Mouse (Mus musculus): ENCODE results near the gene Slc16a8. TPM values are rescaled to one million over a fixed set of nuclear protein-coding genes. Genes with fewer than 3 reads are reported as not detected.
"Not testable (repeated sequence)": the region's sequence is repeated elsewhere in the genome, so short reads cannot be mapped to it uniquely, and the experiment has no call there.

The Slc16a8 gene
- total RNA-seq, 1 experiment from 2014 or later: not detected

GRCm38 (mm10) chr15:79242574-79243233 lies 11.9 kb downstream of the Slc16a8 start:
- no peak for ATAC-seq (replicated peaks in 1 of 2; ENCODE audit: insufficient read depth in 1 of 2, low FRiP score in 2 of 2, low TSS enrichment in 1 of 2, low read depth in 1 of 2, poor library complexity in 2 of 2, severe bottlenecking in 2 of 2)

- ATAC-seq (replicated peaks in 1 of 2; ENCODE audit: insufficient read depth in 1 of 2, low FRiP score in 2 of 2, low TSS enrichment in 1 of 2, low read depth in 1 of 2, poor library complexity in 2 of 2, severe bottlenecking in 2 of 2): no peak
These were observed 16.5 kb downstream of the Slc16a8 start for GRCm38 (mm10) chr15:79238036-79238435.

GRCm38 (mm10) chr15:79235268-79235667 lies 19.3 kb downstream of the Slc16a8 start:
- no peak for ATAC-seq (replicated peaks in 1 of 2; ENCODE audit: insufficient read depth in 1 of 2, low FRiP score in 2 of 2, low TSS enrichment in 1 of 2, low read depth in 1 of 2, poor library complexity in 2 of 2, severe bottlenecking in 2 of 2)

DNA sequence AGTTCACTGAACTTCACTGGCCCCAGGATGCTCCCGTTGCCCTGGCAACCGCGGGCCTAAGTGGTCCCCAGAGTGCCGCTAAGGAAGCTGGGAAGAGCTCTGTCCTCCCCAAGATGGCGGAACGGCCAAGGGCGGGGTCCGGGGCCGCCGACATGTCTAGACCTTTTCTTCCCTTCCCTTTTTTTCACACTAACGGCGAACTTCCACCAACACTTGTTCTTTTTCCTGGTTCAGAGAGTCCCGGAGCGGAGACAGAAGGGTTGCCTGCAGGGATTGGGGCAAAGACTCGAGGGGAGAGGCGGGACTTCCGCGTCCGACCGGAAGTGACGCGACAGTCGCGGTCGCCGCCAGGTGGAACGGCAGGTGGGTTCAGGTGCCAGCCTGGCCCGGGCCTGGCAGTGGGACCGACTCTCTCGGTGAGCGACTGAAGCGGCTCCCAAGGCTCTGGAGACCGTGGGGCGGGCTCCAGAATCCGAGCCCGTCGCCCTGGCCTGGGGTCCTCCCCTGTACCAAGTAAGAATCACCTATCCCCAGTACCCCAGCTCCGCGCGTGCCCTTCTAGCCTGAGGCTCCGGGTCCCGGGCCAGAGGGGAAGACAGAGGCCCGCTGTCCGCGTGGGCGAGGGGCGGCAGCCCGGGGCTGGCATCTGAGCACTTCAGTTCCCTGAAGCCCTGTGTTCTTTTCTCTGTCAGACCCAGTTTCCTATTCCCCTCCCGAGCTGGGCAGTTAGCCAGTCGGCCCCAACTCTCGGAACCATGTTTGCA lies 25.3 kb downstream of the Slc16a8 start, which contains the start of the genes Pick1 and Gm49486:
Gene Pick1 (plus strand): TSS at position 116 of the 764 bp plus-strand sequence.
Gene Gm49486 (plus strand): TSS at position 334 of the 764 bp plus-strand sequence.
- peak; percentile 78 to 92 for ATAC-seq (replicated peaks in 1 of 2; ENCODE audit: insufficient read depth in 1 of 2, low FRiP score in 2 of 2, low TSS enrichment in 1 of 2, low read depth in 1 of 2, poor library complexity in 2 of 2, severe bottlenecking in 2 of 2)

GRCm38 (mm10) chr15:79225780-79226179 lies 28.8 kb downstream of the Slc16a8 start:
- ATAC-seq (replicated peaks in 1 of 2; ENCODE audit: insufficient read depth in 1 of 2, low FRiP score in 2 of 2, low TSS enrichment in 1 of 2, low read depth in 1 of 2, poor library complexity in 2 of 2, severe bottlenecking in 2 of 2): not testable (repeated sequence)

- ATAC-seq (replicated peaks in 1 of 2; ENCODE audit: insufficient read depth in 1 of 2, low FRiP score in 2 of 2, low TSS enrichment in 1 of 2, low read depth in 1 of 2, poor library complexity in 2 of 2, severe bottlenecking in 2 of 2): peak; percentile 72 to 88
These were observed 29.9 kb downstream of the Slc16a8 start for GRCm38 (mm10) chr15:79224685-79225084.

DNA sequence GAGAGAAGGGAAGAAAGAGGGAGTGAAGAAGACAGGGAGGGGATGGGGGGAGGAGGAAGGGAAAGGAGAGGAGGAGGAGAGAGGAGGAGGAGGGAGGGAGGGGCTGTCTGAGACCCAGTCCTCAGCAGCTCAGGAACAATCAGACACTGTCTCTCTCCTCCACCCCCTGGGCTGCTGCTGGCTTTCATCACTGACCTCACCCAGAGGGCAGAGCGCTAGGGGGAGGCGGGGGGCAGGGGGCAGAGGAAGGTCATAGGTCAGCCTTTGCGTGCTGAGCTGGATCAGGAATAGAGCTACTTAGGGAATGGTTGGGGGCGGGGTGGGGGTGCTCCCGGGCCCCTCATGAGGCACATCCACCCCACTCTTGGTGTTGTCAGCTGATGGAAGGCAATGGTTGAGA lies 30.9 kb downstream of the Slc16a8 start:
- no peak for ATAC-seq (replicated peaks in 1 of 2; ENCODE audit: insufficient read depth in 1 of 2, low FRiP score in 2 of 2, low TSS enrichment in 1 of 2, low read depth in 1 of 2, poor library complexity in 2 of 2, severe bottlenecking in 2 of 2)

- no peak for ATAC-seq (replicated peaks in 1 of 2; ENCODE audit: insufficient read depth in 1 of 2, low FRiP score in 2 of 2, low TSS enrichment in 1 of 2, low read depth in 1 of 2, poor library complexity in 2 of 2, severe bottlenecking in 2 of 2)
These were observed 35.0 kb downstream of the Slc16a8 start for GRCm38 (mm10) chr15:79219572-79219971.

GRCm38 (mm10) chr15:79216191-79216590 lies 38.4 kb downstream of the Slc16a8 start:
- ATAC-seq (replicated peaks in 1 of 2; ENCODE audit: insufficient read depth in 1 of 2, low FRiP score in 2 of 2, low TSS enrichment in 1 of 2, low read depth in 1 of 2, poor library complexity in 2 of 2, severe bottlenecking in 2 of 2): no peak

GRCm38 (mm10) chr15:79213591-79213990 lies 41.0 kb downstream of the Slc16a8 start:
- no peak for ATAC-seq (replicated peaks in 1 of 2; ENCODE audit: insufficient read depth in 1 of 2, low FRiP score in 2 of 2, low TSS enrichment in 1 of 2, low read depth in 1 of 2, poor library complexity in 2 of 2, severe bottlenecking in 2 of 2)

GRCm38 (mm10) chr15:79212750-79213446 lies 41.7 kb downstream of the Slc16a8 start:
- no peak for ATAC-seq (replicated peaks in 1 of 2; ENCODE audit: insufficient read depth in 1 of 2, low FRiP score in 2 of 2, low TSS enrichment in 1 of 2, low read depth in 1 of 2, poor library complexity in 2 of 2, severe bottlenecking in 2 of 2)

DNA sequence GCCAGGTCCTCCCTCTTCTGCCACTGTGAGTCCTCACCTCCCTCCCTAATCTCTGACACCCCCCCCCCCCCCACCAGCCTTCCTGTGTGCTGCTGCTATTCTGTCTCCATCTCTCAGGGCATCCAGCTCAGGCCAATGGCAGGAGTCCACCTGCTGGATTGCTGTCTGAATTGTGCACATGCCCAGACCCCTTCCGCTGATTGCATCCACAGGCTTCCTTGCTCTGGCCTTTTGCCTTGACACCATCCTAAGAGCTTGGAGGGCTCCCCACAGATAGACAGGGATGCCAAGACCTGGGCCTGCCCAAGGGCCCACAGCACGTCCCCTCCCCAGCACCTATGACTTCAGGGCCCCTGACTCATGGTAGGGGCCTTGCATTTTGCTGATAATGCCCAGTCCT lies 44.2 kb downstream of the Slc16a8 start:
- ATAC-seq (replicated peaks in 1 of 2; ENCODE audit: insufficient read depth in 1 of 2, low FRiP score in 2 of 2, low TSS enrichment in 1 of 2, low read depth in 1 of 2, poor library complexity in 2 of 2, severe bottlenecking in 2 of 2): no peak

GRCm38 (mm10) chr15:79208758-79209439 lies 45.7 kb downstream of the Slc16a8 start:
- ATAC-seq (replicated peaks in 1 of 2; ENCODE audit: insufficient read depth in 1 of 2, low FRiP score in 2 of 2, low TSS enrichment in 1 of 2, low read depth in 1 of 2, poor library complexity in 2 of 2, severe bottlenecking in 2 of 2): peak; percentile 90 to 97

DNA sequence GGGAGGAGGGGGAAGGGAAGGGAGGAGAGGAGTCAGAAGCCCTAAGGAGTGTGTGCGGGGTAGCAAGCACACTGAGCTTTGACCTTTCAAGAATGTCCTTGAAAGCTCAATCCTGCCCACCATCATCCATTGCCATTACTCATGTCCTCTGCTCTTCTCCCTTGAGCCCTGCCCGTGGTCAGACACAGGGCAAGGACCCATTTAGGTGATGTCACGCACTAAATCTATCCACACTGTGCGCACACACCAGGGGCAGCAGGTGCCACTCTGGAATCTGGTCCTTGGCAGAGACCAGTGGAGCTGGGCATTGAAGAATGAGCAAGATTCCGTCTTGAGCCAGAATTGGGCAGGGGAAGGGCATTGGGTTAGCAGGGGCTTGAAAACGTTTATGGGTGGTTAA lies 46.4 kb downstream of the Slc16a8 start:
- no peak for ATAC-seq (replicated peaks in 1 of 2; ENCODE audit: insufficient read depth in 1 of 2, low FRiP score in 2 of 2, low TSS enrichment in 1 of 2, low read depth in 1 of 2, poor library complexity in 2 of 2, severe bottlenecking in 2 of 2)

- ATAC-seq (replicated peaks in 1 of 2; ENCODE audit: insufficient read depth in 1 of 2, low FRiP score in 2 of 2, low TSS enrichment in 1 of 2, low read depth in 1 of 2, poor library complexity in 2 of 2, severe bottlenecking in 2 of 2): no peak
These were observed 52.0 kb downstream of the Slc16a8 start for GRCm38 (mm10) chr15:79202575-79202974.

DNA sequence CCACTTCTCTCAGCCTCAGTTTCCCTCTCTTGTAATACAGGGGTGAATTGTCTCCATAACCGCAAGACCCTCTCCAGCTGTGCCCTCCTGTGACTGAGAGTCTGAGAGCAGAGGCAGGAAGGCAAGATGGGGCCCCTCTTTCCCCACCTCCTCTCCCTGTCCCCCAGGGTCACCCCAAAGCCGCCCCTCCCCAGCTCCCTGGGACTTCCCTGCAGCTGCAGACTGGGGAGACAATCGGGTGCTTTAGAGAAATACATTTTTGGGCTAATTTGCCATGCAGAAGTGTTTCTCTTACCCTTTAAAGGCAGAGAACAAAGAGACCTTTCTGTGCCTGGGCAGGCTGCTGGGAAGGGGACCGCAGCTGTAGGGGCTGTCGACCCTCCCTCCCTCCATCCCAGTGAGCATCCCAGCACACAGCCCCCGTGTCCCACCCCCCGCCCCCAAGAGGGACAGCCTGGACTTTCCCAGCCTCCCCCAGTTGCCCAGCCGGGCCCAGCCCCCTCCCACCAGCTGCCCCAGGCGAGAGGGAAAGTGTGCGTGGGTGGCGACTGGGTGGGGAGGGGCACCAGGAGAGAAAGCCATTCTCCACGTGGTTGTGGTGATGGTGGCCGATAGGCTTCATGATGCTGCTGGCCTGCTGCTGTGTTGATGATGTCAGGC lies 52.9 kb downstream of the Slc16a8 start:
- no peak for ATAC-seq (replicated peaks in 1 of 2; ENCODE audit: insufficient read depth in 1 of 2, low FRiP score in 2 of 2, low TSS enrichment in 1 of 2, low read depth in 1 of 2, poor library complexity in 2 of 2, severe bottlenecking in 2 of 2)
